Mouse (Mus musculus) liver, embryonic 12.5 days (tissue): ENCODE data around the gene Atp5c1. TPM values are rescaled to one million over a fixed set of nuclear protein-coding genes. Genes with fewer than 3 reads are reported as not detected.

Source experiments
- ATAC-seq: fragments of 200-750 bp; cut with Nextera tagmentation; 2 replicates; pipeline ENCODE4 v1.8.0; 2017; ENCODE audit warnings: moderate number of reproducible peaks, mild to moderate bottlenecking, moderate library complexity
- H3K27ac ChIP-seq: fragments of 300-500 bp; sonication (generic); 2 replicates; pipeline ENCODE4 v1.5.1; 2016; ENCODE audit warnings: mild to moderate bottlenecking
- H3K27me3 ChIP-seq: fragments of 300-500 bp; sonication (generic); replicated peaks from 2 replicates; pipeline ENCODE4 v1.6.1; 2016; ENCODE audit warnings: mild to moderate bottlenecking, moderate library complexity
- H3K36me3 ChIP-seq: fragments of 300-500 bp; sonication (generic); 2 replicates; pipeline ENCODE4 v1.6.1; 2016; ENCODE audit warnings: mild to moderate bottlenecking, moderate library complexity
- H3K4me1 ChIP-seq: fragments of 300-500 bp; sonication (generic); 2 replicates; pipeline ENCODE4 v1.6.1; 2016
- H3K4me2 ChIP-seq: fragments of 300-500 bp; sonication (generic); 2 replicates; pipeline ENCODE4 v1.6.1; 2016; ENCODE audit warnings: mild to moderate bottlenecking, moderate library complexity
- H3K4me3 ChIP-seq: fragments of 300-500 bp; sonication (generic); 2 replicates; pipeline ENCODE4 v1.5.1; 2016; ENCODE audit warnings: mild to moderate bottlenecking, moderate library complexity
- H3K9ac ChIP-seq: fragments of 300-500 bp; sonication (generic); 2 replicates; pipeline ENCODE4 v1.6.1; 2016; ENCODE audit warnings: mild to moderate bottlenecking, moderate library complexity
- H3K9me3 ChIP-seq: fragments of 300-500 bp; sonication (generic); replicated peaks from 2 replicates; pipeline ENCODE4 v1.6.1; 2016; ENCODE audit warnings: mild to moderate bottlenecking, moderate library complexity
- WGBS: fragments of 180-500 bp; shearing (Covaris S2); methylation state at CpG from one replicate; pipeline ENCODE4 v1.1.7; 2016; ENCODE audit not compliant: insufficient replicate concordance; 5-methylcytosine and 5-hydroxymethylcytosine counted together
- polyA plus RNA-seq: library from polyadenylated mRNA; unstranded; fragments of >200 nt; fragmentation: Nextera tagmentation; extraction: Ambion mirVana; gene quantifications from 2 replicates; pipeline ENCODE4 v1.2.1, GENCODE M21; 2016

Gene Atp5c1
- polyA plus RNA-seq, 1 experiment from 2014 or later, result 425 TPM

- no peak overlapping the region for H3K4me2 ChIP-seq
- ATAC-seq, result peak; percentile 60
- no peak overlapping the region for H3K4me3 ChIP-seq
- H3K9ac ChIP-seq, result no peak overlapping the region
- WGBS, result 83% methylated on average over 14 of the region's 14 CpGs
- no peaks in the 10 kb centered on the region for H3K27me3 ChIP-seq
- no peaks in the 10 kb centered on the region for H3K4me1 ChIP-seq
- H3K9me3 ChIP-seq, result no peaks in the 10 kb centered on the region
- peak overlapping the region; percentile 57 for H3K27ac ChIP-seq
- H3K36me3 ChIP-seq, result peaks cover 49% of the 10 kb centered on the region
Measured at GRCm38 (mm10) chr2:10094327-10095100, 14.2 kb upstream of the Atp5c1 start.

GRCm38 (mm10) chr2:10087256-10087850, 7.0 kb upstream of the Atp5c1 start:
- peaks cover 93% of the 10 kb centered on the region for H3K36me3 ChIP-seq
- H3K4me2 ChIP-seq, result no peak overlapping the region
- no peak overlapping the region for H3K27ac ChIP-seq
- ATAC-seq, result no peak
- no peak overlapping the region for H3K9ac ChIP-seq
- no peak overlapping the region for H3K4me3 ChIP-seq
- peaks cover 12% of the 10 kb centered on the region for H3K4me1 ChIP-seq
- 86% methylated on average over 8 of the region's 8 CpGs for WGBS
- no peaks in the 10 kb centered on the region for H3K9me3 ChIP-seq
- no peaks in the 10 kb centered on the region for H3K27me3 ChIP-seq

GRCm38 (mm10) chr2:10082737-10083136, 2.4 kb upstream of the Atp5c1 start:
- no peak for ATAC-seq
- WGBS, result 52% methylated on average over 1 of the region's 1 CpGs

GRCm38 (mm10) chr2:10081453-10082080, 1.3 kb upstream of the Atp5c1 start:
- Histone ChIP-seq H3K9ac (peak overlapping the region; percentile 99), H3K27ac (peak overlapping the region; percentile 56; the same call in 1 of the 2 replicates), H3K4me3 (peak overlapping the region; percentile 95), H3K4me2 (peak overlapping the region; percentile 75), H3K9me3 (no peaks in the 10 kb centered on the region), H3K27me3 (no peaks in the 10 kb centered on the region), H3K36me3 (peaks cover 46% of the 10 kb centered on the region), H3K4me1 (peaks cover 46% of the 10 kb centered on the region)
- peak; percentile 17; the same call in 1 of the 2 replicates for ATAC-seq
- 63% methylated on average over 5 of the region's 5 CpGs for WGBS

More at GRCm38 (mm10) chr2:10082737-10083136, 2.4 kb upstream of the Atp5c1 start:
- peaks cover 39% of the 10 kb centered on the region for H3K4me1 ChIP-seq
- H3K9me3 ChIP-seq, result no peaks in the 10 kb centered on the region
- H3K4me2 ChIP-seq, result no peak overlapping the region
- H3K27me3 ChIP-seq, result no peaks in the 10 kb centered on the region
- peaks cover 54% of the 10 kb centered on the region for H3K36me3 ChIP-seq
- no peak overlapping the region for H3K9ac ChIP-seq
- H3K4me3 ChIP-seq, result no peak overlapping the region
- no peak overlapping the region for H3K27ac ChIP-seq

GRCm38 (mm10) chr2:10079745-10080309, 483 bp downstream of the Atp5c1 start:
- no peaks in the 10 kb centered on the region for H3K9me3 ChIP-seq
- H3K27me3 ChIP-seq, result no peaks in the 10 kb centered on the region
- H3K4me1 ChIP-seq, result peaks cover 54% of the 10 kb centered on the region
- H3K4me3 ChIP-seq, result peak overlapping the region; percentile 95
- H3K27ac ChIP-seq, result peak overlapping the region; percentile 86
- H3K4me2 ChIP-seq, result peak overlapping the region; percentile 75
- under 1% methylated on average over 28 of the region's 28 CpGs for WGBS
- H3K9ac ChIP-seq, result peak overlapping the region; percentile 99
- peaks cover 44% of the 10 kb centered on the region for H3K36me3 ChIP-seq
- peak; percentile 44 for ATAC-seq

GRCm38 (mm10) chr2:10076675-10077074, 3.6 kb downstream of the Atp5c1 start:
- Histone ChIP-seq H3K27me3 (no peaks in the 10 kb centered on the region), H3K36me3 (peaks cover 52% of the 10 kb centered on the region), H3K9me3 (no peaks in the 10 kb centered on the region), H3K4me1 (peaks cover 74% of the 10 kb centered on the region), H3K9ac (no peak overlapping the region), H3K4me3 (no peak overlapping the region), H3K27ac (no peak overlapping the region), H3K4me2 (no peak overlapping the region)
- WGBS, result 81% methylated on average over 8 of the region's 8 CpGs
- no peak for ATAC-seq

GRCm38 (mm10) chr2:10074470-10074869, 5.8 kb downstream of the Atp5c1 start:
- H3K9ac ChIP-seq, result no peak overlapping the region
- ATAC-seq, result peak; percentile 35; the same call in 1 of the 2 replicates
- 65% methylated on average over 7 of the region's 7 CpGs for WGBS
- peaks cover 64% of the 10 kb centered on the region for H3K36me3 ChIP-seq
- H3K4me1 ChIP-seq, result peaks cover 71% of the 10 kb centered on the region
- H3K9me3 ChIP-seq, result no peaks in the 10 kb centered on the region
- H3K27ac ChIP-seq, result no peak overlapping the region
- no peak overlapping the region for H3K4me3 ChIP-seq
- H3K27me3 ChIP-seq, result no peaks in the 10 kb centered on the region
- no peak overlapping the region for H3K4me2 ChIP-seq

GRCm38 (mm10) chr2:10071751-10072150, 8.6 kb downstream of the Atp5c1 start:
- Histone ChIP-seq H3K9me3 (no peaks in the 10 kb centered on the region), H3K4me3 (no peak overlapping the region), H3K9ac (no peak overlapping the region), H3K27ac (no peak overlapping the region), H3K27me3 (no peaks in the 10 kb centered on the region), H3K4me1 (peaks cover 49% of the 10 kb centered on the region), H3K4me2 (no peak overlapping the region; the same call in 1 of the 2 replicates), H3K36me3 (peaks cover 82% of the 10 kb centered on the region)
- 44% methylated on average over 7 of the region's 7 CpGs for WGBS
- ATAC-seq, result peak; percentile 22; the same call in 1 of the 2 replicates

GRCm38 (mm10) chr2:10058836-10059235, 21.5 kb downstream of the Atp5c1 start:
- 78% methylated on average over 5 of the region's 5 CpGs for WGBS
- peaks cover 91% of the 10 kb centered on the region for H3K36me3 ChIP-seq
- no peak overlapping the region for H3K4me2 ChIP-seq
- no peak overlapping the region for H3K4me3 ChIP-seq
- no peaks in the 10 kb centered on the region for H3K27me3 ChIP-seq
- no peak overlapping the region for H3K27ac ChIP-seq
- no peak overlapping the region for H3K9ac ChIP-seq
- H3K4me1 ChIP-seq, result no peaks in the 10 kb centered on the region
- H3K9me3 ChIP-seq, result no peaks in the 10 kb centered on the region
- no peak for ATAC-seq

- 77% methylated on average over 1 of the region's 1 CpGs for WGBS
- H3K4me3 ChIP-seq, result no peak overlapping the region
- H3K27ac ChIP-seq, result no peak overlapping the region
Measured at GRCm38 (mm10) chr2:10051996-10052395, 28.3 kb downstream of the Atp5c1 start.

GRCm38 (mm10) chr2:10050878-10051277, 29.4 kb downstream of the Atp5c1 start:
- Histone ChIP-seq H3K4me2 (no peak overlapping the region), H3K9ac (no peak overlapping the region), H3K4me1 (peaks cover 26% of the 10 kb centered on the region), H3K27ac (no peak overlapping the region), H3K36me3 (peaks cover 27% of the 10 kb centered on the region), H3K4me3 (no peak overlapping the region), H3K9me3 (no peaks in the 10 kb centered on the region), H3K27me3 (no peaks in the 10 kb centered on the region)
- no peak for ATAC-seq
- WGBS, result 80% methylated on average over 3 of the region's 3 CpGs

More at GRCm38 (mm10) chr2:10051996-10052395, 28.3 kb downstream of the Atp5c1 start:
- Histone ChIP-seq H3K27me3 (no peaks in the 10 kb centered on the region), H3K9ac (no peak overlapping the region), H3K4me1 (peaks cover 16% of the 10 kb centered on the region), H3K9me3 (no peaks in the 10 kb centered on the region), H3K36me3 (peaks cover 37% of the 10 kb centered on the region), H3K4me2 (no peak overlapping the region)
- ATAC-seq, result no peak
